8 mouse cellular contexts compared by ENCODE assay signal in genomic region chr7:27673064-27673574, GRCm38 (mm10). TPM values are rescaled to one million over a fixed set of nuclear protein-coding genes. Genes with fewer than 3 reads are reported as not detected.
DNase-seq lines count a peak whose midpoint lies in the region; ATAC-seq and TF ChIP-seq lines count a peak whose summit lies in the region.

No protein-coding gene starts in this region.

- no peaks in the 10 kb centered on the region for H3K27me3 ChIP-seq in heart, embryonic 14.5 days (ENCODE audit: control insufficient read depth, insufficient read depth, low read length)
- no peaks in the 10 kb centered on the region for H3K27me3 ChIP-seq in G1E (ENCODE audit: insufficient read depth, low read length)
- H3K27me3 ChIP-seq in forebrain, postnatal 0 days (ENCODE audit: insufficient read depth, low read length) = no peaks in the 10 kb centered on the region
- no peaks in the 10 kb centered on the region for H3K27me3 ChIP-seq in midbrain, embryonic 10.5 days (ENCODE audit: low read depth, poor library complexity, severe bottlenecking)

- peak overlapping the region; percentile 100 for H3K4me2 ChIP-seq in heart, embryonic 14.5 days (ENCODE audit: low read length)
- peak overlapping the region; percentile 97 for H3K4me2 ChIP-seq in forebrain, postnatal 0 days (ENCODE audit: low read depth)

- 60% methylated on average over 9 of the region's 9 CpGs for WGBS in heart, embryonic 14.5 days
- WGBS in forebrain, postnatal 0 days = 54% methylated on average over 9 of the region's 9 CpGs
- WGBS in midbrain, embryonic 10.5 days = 66% methylated on average over 9 of the region's 9 CpGs

- intact Hi-C loops in heart, postnatal 10 days (cut with DNase I) = no loop called here

- H3K9ac ChIP-seq in heart, embryonic 14.5 days (ENCODE audit: low read length) = peak overlapping the region; percentile 87
- peak overlapping the region; percentile 88 for H3K9ac ChIP-seq in forebrain, postnatal 0 days

- H3K4me3 ChIP-seq in heart, embryonic 14.5 days (ENCODE audit: control insufficient read depth in 1 of 2, insufficient read depth in 1 of 2, low read depth in 1 of 2, low read length in 2 of 2) = peak overlapping the region; percentile 82 to 86
- peak overlapping the region; percentile 78 for H3K4me3 ChIP-seq in G1E (ENCODE audit: low read depth, low read length)
- H3K4me3 ChIP-seq in forebrain, postnatal 0 days (ENCODE audit: low read depth, low read length) = peak overlapping the region; percentile 90
- peak overlapping the region; percentile 99 for H3K4me3 ChIP-seq in midbrain, embryonic 10.5 days

- no peaks in the 10 kb centered on the region for H3K9me3 ChIP-seq in heart, embryonic 14.5 days (ENCODE audit: control insufficient read depth, low read length)
- H3K9me3 ChIP-seq in G1E (replicated peaks) = no peaks in the 10 kb centered on the region
- H3K9me3 ChIP-seq in forebrain, postnatal 0 days (ENCODE audit: low read length) = no peaks in the 10 kb centered on the region
- H3K9me3 ChIP-seq in midbrain, embryonic 10.5 days (replicated peaks) = no peaks in the 10 kb centered on the region

- H3K27ac ChIP-seq in heart, embryonic 14.5 days (replicated peaks in 1 of 2; ENCODE audit: control insufficient read depth in 1 of 2, insufficient read depth in 1 of 2, low read depth in 2 of 2, low read length in 2 of 2) = no peak overlapping the region
- no peak overlapping the region for H3K27ac ChIP-seq in forebrain, postnatal 0 days (ENCODE audit: low read depth, low read length)
- H3K27ac ChIP-seq in midbrain, embryonic 10.5 days (replicated peaks) = peak overlapping the region; percentile 96

- no peak for TF ChIP-seq CTCF in G1E (IDR thresholded peaks at IDR 0.05; ENCODE audit: low read depth, low read length)
- peak; percentile 32 for TF ChIP-seq CTCF in forebrain, postnatal 0 days (IDR thresholded peaks at IDR 0.05; ENCODE audit: low read depth)

- DNase-seq in heart, postnatal 10 days = no peak
- no peak for DNase-seq in G1E (ENCODE audit: low spot score)
- no peak for DNase-seq in forebrain, postnatal 0 days
- DNase-seq in midbrain, embryonic 10.5 days (ENCODE audit: low spot score) = no peak
- no peak for DNase-seq in urinary bladder, postnatal 14 days (ENCODE audit: low spot score)
- DNase-seq in left cerebral cortex, adult 18-20 months (ENCODE audit: low spot score in 2 of 2) = no peak
- DNase-seq in embryo, embryonic 11 days = no peak

- peaks cover 11 to 14% of the 10 kb centered on the region in 2 experiments; a peak in 3 of 4 replicates for H3K4me1 ChIP-seq in heart, embryonic 14.5 days (ENCODE audit: control insufficient read depth in 2 of 2, insufficient read depth in 2 of 2, low read length in 2 of 2)
- peaks cover 39% of the 10 kb centered on the region for H3K4me1 ChIP-seq in G1E (ENCODE audit: insufficient read depth, low read depth, low read length)
- H3K4me1 ChIP-seq in forebrain, postnatal 0 days (ENCODE audit: insufficient read depth) = peaks cover 20% of the 10 kb centered on the region
- peaks cover 32% of the 10 kb centered on the region for H3K4me1 ChIP-seq in midbrain, embryonic 10.5 days

- ATAC-seq in heart, embryonic 14.5 days (ENCODE audit: insufficient number of reproducible peaks, insufficient read depth, low FRiP score, low read depth) = no peak
- ATAC-seq in G1E (ENCODE audit: extremely low read depth, insufficient number of reproducible peaks, low FRiP score, poor library complexity, severe bottlenecking) = no peak
- ATAC-seq in forebrain, postnatal 0 days = no peak

- H3K36me3 ChIP-seq in heart, embryonic 14.5 days (ENCODE audit: control insufficient read depth, insufficient read depth, low read length) = peaks cover 14% of the 10 kb centered on the region; the same call in 1 of the 2 replicates
- H3K36me3 ChIP-seq in G1E (replicated peaks) = peaks cover 54% of the 10 kb centered on the region
- peaks cover 10% of the 10 kb centered on the region for H3K36me3 ChIP-seq in forebrain, postnatal 0 days (ENCODE audit: insufficient read depth)
- peaks cover 38% of the 10 kb centered on the region for H3K36me3 ChIP-seq in midbrain, embryonic 10.5 days

RNA-seq across cellular contexts. Expression of gene Map3k10, which starts 1.3 kb away (rescaled TPM):
- 3.8 and 4.3 TPM in 2 replicates for polyA plus RNA-seq in heart, embryonic 14.5 days (2014; fragmentation: Nextera tagmentation; extraction: Ambion mirVana)
- total RNA-seq in heart, postnatal 10 days (2021) = 10 to 100 TPM; 18.1 to 18.9 TPM
- total RNA-seq in G1E (2014; fragmentation: Nextera tagmentation) (5.9 and 8.0 TPM in 2 replicates), G1E (2017) (8.6 and 10.8 TPM in 2 replicates)
- polyA plus RNA-seq in G1E (2012) = 25.1 and 34.7 TPM in 2 replicates
- total RNA-seq in forebrain, postnatal 0 days (2014; rRNA removed) = 117 and 126 TPM in 2 replicates
- polyA plus RNA-seq in forebrain, postnatal 0 days (2015; fragmentation: Nextera tagmentation; extraction: Ambion mirVana) = 20.8 and 22.5 TPM in 2 replicates
- 7.5 and 10.1 TPM in 2 replicates for polyA plus RNA-seq in midbrain, embryonic 10.5 days (2016; fragmentation: Nextera tagmentation; extraction: Ambion mirVana)
- 100 to 1,000 TPM; 192 to 197 TPM for total RNA-seq in left cerebral cortex, adult 18-20 months (2021)

RNA-seq across cellular contexts. Expression of gene Zfp607b, which starts 16.0 kb away (rescaled TPM):
- 2.2 and 2.5 TPM in 2 replicates for polyA plus RNA-seq in heart, embryonic 14.5 days (2014; fragmentation: Nextera tagmentation; extraction: Ambion mirVana)
- total RNA-seq in heart, postnatal 10 days (2021) = under 1 TPM; 0.62 to 0.69 TPM
- total RNA-seq in G1E (2014; fragmentation: Nextera tagmentation) = 2.7 and 4.4 TPM in 2 replicates
- 1.6 and 1.7 TPM in 2 replicates for total RNA-seq in G1E (2017)
- 0.01 and 0.04 TPM in 2 replicates for polyA plus RNA-seq in G1E (2012)
- 8.5 and 10.6 TPM in 2 replicates for total RNA-seq in forebrain, postnatal 0 days (2014; rRNA removed)
- 5.7 and 6.5 TPM in 2 replicates for polyA plus RNA-seq in forebrain, postnatal 0 days (2015; fragmentation: Nextera tagmentation; extraction: Ambion mirVana)
- polyA plus RNA-seq in midbrain, embryonic 10.5 days (2016; fragmentation: Nextera tagmentation; extraction: Ambion mirVana) = 6.3 and 7.7 TPM in 2 replicates
- total RNA-seq in left cerebral cortex, adult 18-20 months (2021) = 10 to 100 TPM; 10.9 to 11.1 TPM

RNA-seq across cellular contexts. Expression of gene Ttc9b, which starts 19.4 kb away (rescaled TPM):
- 0.32 TPM in 1 of 2 replicates, not detected in the other for polyA plus RNA-seq in heart, embryonic 14.5 days (2014; fragmentation: Nextera tagmentation; extraction: Ambion mirVana)
- total RNA-seq in heart, postnatal 10 days (2021) = not detected
- not detected in 2 replicates for total RNA-seq in G1E (2014; fragmentation: Nextera tagmentation)
- not detected in 2 replicates for total RNA-seq in G1E (2017)
- not detected in 2 replicates for polyA plus RNA-seq in G1E (2012)
- total RNA-seq in forebrain, postnatal 0 days (2014; rRNA removed) = 95.8 and 111 TPM in 2 replicates
- 116 and 118 TPM in 2 replicates for polyA plus RNA-seq in forebrain, postnatal 0 days (2015; fragmentation: Nextera tagmentation; extraction: Ambion mirVana)
- polyA plus RNA-seq in midbrain, embryonic 10.5 days (2016; fragmentation: Nextera tagmentation; extraction: Ambion mirVana) = 2.6 and 5.5 TPM in 2 replicates
- total RNA-seq in left cerebral cortex, adult 18-20 months (2021) = 10 to 100 TPM; 88.9 to 93.4 TPM

RNA-seq across cellular contexts. Expression of gene Zfp60, which starts 58.1 kb away (rescaled TPM):
- polyA plus RNA-seq in heart, embryonic 14.5 days (2014; fragmentation: Nextera tagmentation; extraction: Ambion mirVana) = 16.9 and 17.9 TPM in 2 replicates
- total RNA-seq in heart, postnatal 10 days (2021) = 10 to 100 TPM in 1 of 2 experiments, 1 to 10 TPM in 1; 7.4 to 11.2 TPM
- total RNA-seq in G1E (2014; fragmentation: Nextera tagmentation) = 16.3 and 21.4 TPM in 2 replicates
- 7.1 and 9.4 TPM in 2 replicates for total RNA-seq in G1E (2017)
- polyA plus RNA-seq in G1E (2012) = 0.26 and 0.70 TPM in 2 replicates
- 41.3 and 46.0 TPM in 2 replicates for total RNA-seq in forebrain, postnatal 0 days (2014; rRNA removed)
- polyA plus RNA-seq in forebrain, postnatal 0 days (2015; fragmentation: Nextera tagmentation; extraction: Ambion mirVana) = 24.3 and 44.3 TPM in 2 replicates
- 62.4 and 80.1 TPM in 2 replicates for polyA plus RNA-seq in midbrain, embryonic 10.5 days (2016; fragmentation: Nextera tagmentation; extraction: Ambion mirVana)
- total RNA-seq in left cerebral cortex, adult 18-20 months (2021) = 10 to 100 TPM; 35.7 to 36.0 TPM

Comparison
In these comparisons a context has a peak if more than half of its experiments do, and no peak if none do; other contexts are left out.
1. RNA of gene Ttc9b, which starts 19.4 kb away (total RNA-seq): 95.8 to 111 TPM in forebrain, postnatal 0 days and 88.9 to 93.4 TPM in left cerebral cortex, adult 18-20 months; not detected in heart, postnatal 10 days and not detected in G1E; every median in the first group is over 10 times any median in the second.
2. Peak in every context shown above with its lines, with median percentiles within 50 percentile points of each other: H3K4me3 ChIP-seq.